Mouse (Mus musculus) stomach, embryonic 14.5 days (tissue): ENCODE data around the gene Cacna1d. TPM values are rescaled to one million over a fixed set of nuclear protein-coding genes. Genes with fewer than 3 reads are reported as not detected.

ENCODE experiments used
- ATAC-seq: fragments of 200-750 bp; cut with Nextera tagmentation; 2 replicates; pipeline ENCODE4 v1.8.0; 2017; ENCODE audit warnings: low read depth, moderate TSS enrichment; ENCODE audit not compliant: insufficient number of reproducible peaks, insufficient read depth, low FRiP score
- H3K27ac ChIP-seq: fragments of 300-500 bp; sonication (generic); 2 replicates; pipeline ENCODE4 v1.5.1; 2014; ENCODE audit warnings: mild to moderate bottlenecking, low read length, moderate library complexity, mixed read lengths
- H3K27me3 ChIP-seq: fragments of 300-500 bp; sonication (generic); 2 replicates; pipeline ENCODE4 v1.6.1; 2014; ENCODE audit warnings: low read length, control low read depth, mixed read lengths; ENCODE audit not compliant: control insufficient read depth, insufficient read depth
- H3K36me3 ChIP-seq: fragments of 300-500 bp; sonication (generic); 2 replicates; pipeline ENCODE4 v1.6.1; 2014; ENCODE audit warnings: mild to moderate bottlenecking, control low read depth, low read length, moderate library complexity, mixed read lengths; ENCODE audit not compliant: control insufficient read depth, insufficient read depth
- H3K4me1 ChIP-seq: fragments of 300-500 bp; sonication (generic); 2 replicates; pipeline ENCODE4 v1.6.1; 2014; ENCODE audit warnings: low read length, control low read depth, mixed read lengths; ENCODE audit not compliant: control insufficient read depth, insufficient read depth
- H3K4me2 ChIP-seq: fragments of 300-500 bp; sonication (generic); replicated peaks from 2 replicates; pipeline ENCODE4 v1.6.1; 2014; ENCODE audit warnings: low read depth, low read length, control low read depth
- H3K4me3 ChIP-seq: fragments of 300-500 bp; sonication (generic); 2 replicates; pipeline ENCODE4 v1.5.1; 2014; ENCODE audit warnings: low read depth, low read length, control low read depth
- H3K9ac ChIP-seq: fragments of 300-500 bp; sonication (generic); replicated peaks from 2 replicates; pipeline ENCODE4 v1.6.1; 2014; ENCODE audit warnings: low read depth, mild to moderate bottlenecking, control low read depth, low read length, moderate library complexity, mixed read lengths
- H3K9me3 ChIP-seq: fragments of 300-500 bp; sonication (generic); 2 replicates; pipeline ENCODE4 v1.6.1; 2016; ENCODE audit warnings: low read depth, low read length, control low read depth; ENCODE audit not compliant: control insufficient read depth
- WGBS: fragments of 180-500 bp; shearing (Covaris S2); extraction: QIAGEN DNeasy Blood & Tissue Kit; methylation state at CpG from one replicate; pipeline ENCODE4 v1.1.7; 2014; 5-methylcytosine and 5-hydroxymethylcytosine counted together
- polyA plus RNA-seq: library from polyadenylated mRNA; unstranded; fragments of >200 nt; fragmentation: Nextera tagmentation; extraction: Ambion mirVana; gene quantifications from 2 replicates; pipeline ENCODE4 v1.2.1, GENCODE M21; 2014

Gene Cacna1d
- polyA plus RNA-seq, 1 experiment from 2014 or later: 15.3 TPM

DNA sequence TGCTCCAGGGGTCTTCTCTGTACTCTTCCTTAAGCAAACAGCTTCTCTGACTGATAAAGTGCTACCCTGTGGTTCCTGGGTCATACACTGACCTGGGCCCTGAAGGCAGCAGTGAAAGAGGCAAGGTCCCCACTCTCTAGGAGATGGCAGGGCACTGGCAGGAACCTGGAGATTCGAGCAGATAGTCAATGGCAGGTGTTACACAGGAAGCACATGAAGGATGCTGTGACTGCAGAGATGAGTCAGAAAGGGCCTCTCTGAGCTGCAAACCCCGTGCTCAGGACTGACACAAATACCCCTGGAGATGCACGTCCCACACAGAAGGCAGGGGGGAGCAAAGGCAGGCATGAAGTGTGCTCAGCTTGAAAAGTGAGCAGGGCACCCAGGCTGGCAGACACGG is 218.3 kb downstream of the Cacna1d start:
- Histone ChIP-seq H3K27ac (no peak overlapping the region), H3K36me3 (no peaks in the 10 kb centered on the region), H3K27me3 (no peaks in the 10 kb centered on the region), H3K4me2 (no peak overlapping the region), H3K9me3 (no peaks in the 10 kb centered on the region), H3K4me3 (no peak overlapping the region), H3K9ac (no peak overlapping the region), H3K4me1 (peaks cover 4% of the 10 kb centered on the region; the same call in 1 of the 2 replicates)
- WGBS: 71% methylated on average over 4 of the region's 4 CpGs
- no peak for ATAC-seq

DNA sequence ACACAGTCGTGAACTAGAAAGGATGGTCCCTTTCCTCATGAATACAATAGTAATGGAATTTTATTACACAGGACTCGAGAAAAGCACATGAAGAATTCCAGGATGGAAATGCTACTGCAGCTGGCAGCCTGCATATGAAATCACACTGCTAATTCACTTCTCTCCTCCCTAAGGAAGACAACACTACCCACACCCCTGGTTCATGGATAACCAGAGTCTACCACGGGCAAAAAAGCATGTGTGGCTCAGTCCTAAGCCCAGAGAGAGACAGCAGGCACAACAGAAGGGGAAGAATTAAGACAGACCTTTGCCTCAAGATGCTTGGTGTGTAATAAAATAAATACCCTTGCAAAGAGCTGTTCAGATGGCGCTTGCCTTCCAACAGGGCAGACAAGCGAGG is 218.7 kb downstream of the Cacna1d start:
- Histone ChIP-seq H3K27me3 (no peaks in the 10 kb centered on the region), H3K4me2 (no peak overlapping the region), H3K9ac (no peak overlapping the region), H3K4me3 (no peak overlapping the region), H3K9me3 (no peaks in the 10 kb centered on the region), H3K36me3 (no peaks in the 10 kb centered on the region), H3K4me1 (peaks cover 4% of the 10 kb centered on the region; the same call in 1 of the 2 replicates), H3K27ac (no peak overlapping the region)
- 77% methylated on average over 5 of the region's 5 CpGs for whole genome bisulfite sequencing
- no peak for ATAC-seq

DNA sequence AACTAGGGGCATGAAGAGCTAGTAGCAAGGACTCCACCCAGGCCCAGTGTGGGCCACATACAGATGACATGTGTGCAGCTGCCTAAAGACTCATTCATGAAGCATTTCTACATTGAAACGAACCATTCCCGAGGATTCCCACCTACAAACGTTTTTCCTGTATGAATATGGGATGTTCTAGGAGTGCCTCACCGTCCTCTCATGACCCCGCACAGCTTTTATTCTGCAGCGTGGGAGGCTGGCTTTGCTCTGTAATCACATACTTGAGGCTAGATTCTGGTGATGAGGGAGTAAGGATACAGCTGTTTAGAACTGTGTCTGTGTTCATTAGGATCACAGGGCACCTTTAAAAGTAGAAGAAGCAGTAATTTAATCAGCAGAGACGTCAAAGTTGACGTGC is 219.4 kb downstream of the Cacna1d start:
- Histone ChIP-seq H3K36me3 (no peaks in the 10 kb centered on the region), H3K9me3 (no peaks in the 10 kb centered on the region), H3K27ac (no peak overlapping the region), H3K9ac (no peak overlapping the region), H3K27me3 (no peaks in the 10 kb centered on the region), H3K4me2 (no peak overlapping the region), H3K4me1 (peaks cover 4% of the 10 kb centered on the region; the same call in 1 of the 2 replicates), H3K4me3 (no peak overlapping the region)
- ATAC-seq: no peak
- 66% methylated on average over 8 of the region's 8 CpGs for WGBS

DNA sequence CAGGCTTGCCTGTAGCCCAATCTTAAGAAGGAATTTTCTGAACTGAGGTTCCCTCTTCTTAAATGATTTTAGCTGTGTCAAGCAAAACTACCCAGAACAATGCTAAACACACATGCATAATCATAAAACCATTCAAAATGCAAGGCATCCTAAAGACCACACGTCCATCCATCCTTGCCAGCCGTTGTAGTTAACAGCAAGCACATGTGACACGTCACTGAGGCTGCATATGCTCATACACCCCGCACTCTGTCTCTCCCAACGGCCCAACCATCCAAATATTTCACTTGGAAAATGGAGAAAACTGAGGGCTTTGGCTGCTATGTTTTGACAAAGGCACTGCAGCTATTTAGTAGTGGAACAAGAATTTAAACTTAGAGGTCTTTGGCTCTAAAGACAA is 220.9 kb downstream of the Cacna1d start:
- H3K4me3 ChIP-seq: no peak overlapping the region
- no peaks in the 10 kb centered on the region for H3K9me3 ChIP-seq
- 71% methylated on average over 5 of the region's 5 CpGs for WGBS
- no peak overlapping the region for H3K4me2 ChIP-seq
- H3K27ac ChIP-seq: no peak overlapping the region
- no peaks in the 10 kb centered on the region for H3K27me3 ChIP-seq
- no peak for ATAC-seq
- 0 out of 2 replicates have a peak, but pooled peaks cover 4% of the 10 kb centered on the region for H3K4me1 ChIP-seq
- H3K9ac ChIP-seq: no peak overlapping the region
- H3K36me3 ChIP-seq: no peaks in the 10 kb centered on the region

DNA sequence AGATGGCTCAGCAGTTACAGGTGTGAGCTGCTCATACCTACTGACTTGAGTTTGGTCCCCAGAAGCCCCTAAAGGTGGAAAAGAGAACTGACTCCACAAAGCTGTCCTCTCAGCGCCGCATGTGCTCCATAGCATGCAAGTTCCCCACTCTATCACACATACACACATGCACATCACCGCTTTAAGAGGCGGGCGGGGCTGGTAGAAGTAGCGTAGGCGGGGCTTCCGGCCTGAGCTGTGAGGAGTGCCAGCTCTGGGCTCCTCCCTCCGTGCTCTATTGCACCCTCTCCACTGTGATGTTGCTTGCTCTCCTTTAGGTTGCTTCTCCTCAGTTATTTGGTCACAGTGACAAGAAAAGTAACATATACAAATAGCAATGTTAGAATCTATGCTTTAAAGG is 225.5 kb downstream of the Cacna1d start:
- Histone ChIP-seq H3K4me1 (0 out of 2 replicates have a peak, but pooled peaks cover 5% of the 10 kb centered on the region), H3K27me3 (no peaks in the 10 kb centered on the region), H3K4me3 (no peak overlapping the region), H3K9ac (no peak overlapping the region), H3K27ac (no peak overlapping the region), H3K36me3 (no peaks in the 10 kb centered on the region), H3K9me3 (no peaks in the 10 kb centered on the region), H3K4me2 (no peak overlapping the region)
- WGBS: 75% methylated on average over 9 of the region's 9 CpGs
- peak; percentile 49; the same call in 1 of the 2 replicates for ATAC-seq

DNA sequence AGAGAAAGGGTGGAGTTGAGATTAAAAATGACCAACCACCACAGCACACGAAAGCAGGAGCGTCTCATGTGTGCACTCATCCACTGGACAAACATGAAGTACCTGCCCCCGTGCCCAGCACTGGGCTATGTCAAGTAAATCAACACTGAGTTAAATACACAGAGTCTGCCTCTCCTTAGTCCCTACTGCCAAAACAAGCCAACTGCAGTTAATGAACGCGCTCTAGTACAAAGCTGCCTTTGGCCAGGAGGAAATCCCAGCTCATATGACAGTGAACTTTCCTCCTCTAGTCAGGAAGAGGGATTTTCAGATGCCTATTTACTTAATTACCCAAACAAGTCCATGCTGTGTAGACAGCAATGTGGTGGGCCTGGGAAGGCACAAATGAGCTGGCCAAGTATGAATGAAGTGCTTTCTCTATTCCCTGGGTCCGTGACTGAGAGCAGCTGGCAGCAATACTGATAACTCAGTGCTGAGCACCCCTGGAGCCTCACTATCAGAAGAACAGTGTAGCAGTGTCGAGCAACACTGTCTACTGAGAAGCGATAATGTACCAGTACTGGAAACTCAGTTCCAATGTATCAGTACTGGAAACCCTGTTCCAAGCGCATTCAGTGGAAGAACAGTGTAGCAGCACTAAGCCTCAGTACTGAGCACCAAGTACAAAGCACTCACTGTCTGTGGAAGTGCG is 229.5 kb downstream of the Cacna1d start:
- Histone ChIP-seq H3K4me3 (no peak overlapping the region), H3K36me3 (no peaks in the 10 kb centered on the region), H3K9ac (no peak overlapping the region), H3K4me1 (0 out of 2 replicates have a peak, but pooled peaks cover 5% of the 10 kb centered on the region), H3K27ac (no peak overlapping the region), H3K9me3 (no peaks in the 10 kb centered on the region), H3K27me3 (no peaks in the 10 kb centered on the region), H3K4me2 (no peak overlapping the region)
- peak; percentile 39; the same call in 1 of the 2 replicates for ATAC-seq
- WGBS: 63% methylated on average over 10 of the region's 10 CpGs

DNA sequence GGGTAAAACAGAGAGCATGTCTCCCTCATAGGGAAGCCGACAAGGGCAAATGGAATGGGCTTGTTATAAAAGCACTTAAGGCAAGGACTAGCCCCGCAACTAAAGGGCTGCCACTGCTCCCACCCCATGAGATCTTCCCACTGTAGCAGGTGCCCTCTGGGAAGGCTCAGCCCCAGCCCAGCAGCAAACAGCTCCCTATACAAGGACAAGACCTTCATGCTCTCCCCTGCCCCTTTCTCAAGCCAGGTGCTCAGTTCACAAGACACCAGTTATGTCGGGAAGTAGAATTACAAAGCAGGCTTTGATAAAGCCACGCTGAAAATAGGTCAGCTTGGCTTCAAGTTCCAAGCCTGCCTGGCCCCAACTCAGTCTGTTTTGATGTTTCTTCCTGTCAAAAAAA is 233.6 kb downstream of the Cacna1d start:
- no peak for ATAC-seq
- Histone ChIP-seq H3K9ac (no peak overlapping the region), H3K36me3 (no peaks in the 10 kb centered on the region), H3K27ac (no peak overlapping the region), H3K4me2 (no peak overlapping the region), H3K4me3 (no peak overlapping the region), H3K4me1 (peaks cover 8% of the 10 kb centered on the region; the same call in 1 of the 2 replicates), H3K27me3 (no peaks in the 10 kb centered on the region), H3K9me3 (no peaks in the 10 kb centered on the region)
- 55% methylated on average over 4 of the region's 4 CpGs for WGBS

DNA sequence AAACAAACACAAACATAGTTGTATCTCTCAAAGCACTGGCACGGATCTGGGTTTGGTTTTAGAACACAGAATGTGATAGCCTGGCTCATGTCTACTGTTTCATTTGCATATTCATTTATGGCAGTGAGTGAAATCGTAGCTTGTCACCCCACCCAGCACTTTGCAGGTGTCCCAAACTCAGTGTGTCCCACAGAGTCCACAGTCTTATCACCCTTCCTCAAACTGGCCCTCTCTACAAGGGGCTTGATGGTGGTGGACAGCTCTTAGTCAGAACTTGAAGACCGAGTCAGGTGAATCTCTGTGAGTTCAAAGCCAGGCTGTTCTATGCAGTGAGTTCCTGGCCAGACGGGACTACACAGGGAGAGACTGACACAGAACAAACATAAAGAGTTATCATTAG is 234.8 kb downstream of the Cacna1d start:
- no peak overlapping the region for H3K9ac ChIP-seq
- H3K9me3 ChIP-seq: no peaks in the 10 kb centered on the region
- no peak overlapping the region for H3K4me2 ChIP-seq
- no peak overlapping the region for H3K4me3 ChIP-seq
- H3K27ac ChIP-seq: no peak overlapping the region
- 63% methylated on average over 4 of the region's 4 CpGs for WGBS
- H3K27me3 ChIP-seq: no peaks in the 10 kb centered on the region
- H3K4me1 ChIP-seq: peaks cover 3% of the 10 kb centered on the region; the same call in 1 of the 2 replicates
- no peak for ATAC-seq
- no peaks in the 10 kb centered on the region for H3K36me3 ChIP-seq
